Mouse (Mus musculus): Measurements from ENCODE around the gene Zfp61.
A peak's percentile ranks its signal among the peaks of the same experiment; 100 is the strongest.

Zfp61 gene

DNA sequence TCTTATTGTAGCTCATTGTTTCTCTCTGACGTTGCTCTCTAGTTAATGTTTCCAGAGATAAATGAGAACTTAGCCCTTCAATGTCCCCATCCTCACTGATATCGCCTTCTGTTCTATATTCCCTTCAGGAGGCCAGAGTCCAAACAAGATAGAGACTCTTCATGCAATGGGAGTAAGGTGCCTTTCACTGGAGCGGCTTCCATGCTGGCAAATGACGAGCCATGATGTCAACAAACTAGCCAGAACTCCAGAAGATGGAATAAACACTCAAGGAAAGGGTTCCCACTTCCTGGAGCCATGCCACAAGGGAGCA, 41.1 kb downstream of the Zfp61 start:
- no peak for DNase-seq (ENCODE audit: low spot score)

DNA sequence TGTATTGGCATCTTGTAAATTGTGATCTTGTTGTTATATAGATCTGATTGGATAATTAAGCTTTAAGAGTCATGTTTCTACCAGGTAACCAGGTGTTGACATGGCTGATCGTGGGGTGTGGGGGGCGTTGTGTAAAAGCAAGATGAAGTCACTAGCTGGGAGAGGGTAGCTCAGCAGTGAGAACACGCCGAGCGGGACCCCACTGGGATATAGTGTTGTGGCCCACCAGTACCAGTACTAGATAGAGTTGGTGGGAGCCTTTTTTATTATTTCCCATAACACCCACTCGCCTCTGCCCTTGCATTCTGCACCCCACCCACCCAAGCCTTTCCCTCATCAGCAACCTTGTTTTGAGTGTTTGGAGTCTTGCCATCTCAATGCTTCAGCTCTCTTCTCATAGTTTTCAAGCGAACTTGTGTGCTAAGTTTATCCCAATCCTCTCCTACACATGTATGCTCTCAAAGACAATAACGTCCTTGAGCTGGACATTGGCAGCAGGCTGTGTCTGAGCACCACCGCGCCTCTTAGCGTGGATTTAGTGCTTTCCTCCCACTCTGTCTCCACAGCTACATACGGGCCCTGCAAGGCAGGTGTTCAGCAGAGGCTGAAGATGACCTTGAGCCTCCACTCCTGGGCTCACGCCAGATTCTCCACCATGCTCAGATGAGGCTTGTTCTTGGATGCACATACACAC, 41.6 kb downstream of the Zfp61 start:
- DNase-seq (ENCODE audit: low spot score) = no peak

DNA sequence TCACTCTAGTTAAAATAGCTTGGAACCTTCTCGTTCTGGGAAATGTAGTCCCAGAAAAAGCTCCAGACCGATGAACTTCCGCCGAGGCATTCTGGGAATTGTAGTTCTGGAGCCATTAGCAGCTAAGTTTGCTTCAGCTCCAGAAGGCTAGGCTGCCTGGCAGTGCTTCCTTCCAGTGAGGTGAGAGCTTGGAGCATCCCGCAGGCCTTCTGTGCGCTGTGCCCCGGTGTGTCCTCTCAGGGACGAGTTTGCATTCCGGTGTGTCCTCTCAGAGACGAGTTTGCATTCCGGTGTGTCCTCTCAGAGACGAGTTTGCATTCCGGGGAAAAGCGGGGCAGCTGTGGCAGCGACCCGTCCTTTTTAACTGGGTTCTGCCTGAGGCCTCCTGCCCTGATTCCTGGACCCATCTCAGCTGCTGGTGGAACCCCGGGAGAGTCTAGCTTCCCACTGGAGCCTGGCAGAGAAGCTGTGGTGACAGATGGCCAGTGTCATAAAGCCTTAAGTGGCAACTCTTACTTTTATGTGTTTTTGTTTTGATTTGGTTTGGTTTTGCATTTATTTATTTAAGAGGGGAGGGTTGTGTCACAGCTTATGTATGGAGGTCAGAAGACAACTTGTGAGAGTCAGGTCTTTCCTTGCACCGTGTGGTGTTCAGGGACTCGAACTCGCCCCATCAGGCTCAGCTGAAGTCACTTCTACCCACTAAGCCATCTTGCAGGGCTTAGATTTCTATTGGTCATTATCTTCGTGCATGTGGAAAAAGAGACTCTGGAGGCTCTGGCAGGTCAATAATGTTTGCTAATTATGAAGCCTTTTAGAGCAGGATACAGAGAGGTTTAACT, 46.2 kb downstream of the Zfp61 start, which contains the start of gene Zfp108:
TSS of gene Zfp108 (plus strand) at position 162 of the 842 bp plus-strand sequence.
- peak; percentile 67 for DNase-seq (ENCODE audit: low spot score)

DNA sequence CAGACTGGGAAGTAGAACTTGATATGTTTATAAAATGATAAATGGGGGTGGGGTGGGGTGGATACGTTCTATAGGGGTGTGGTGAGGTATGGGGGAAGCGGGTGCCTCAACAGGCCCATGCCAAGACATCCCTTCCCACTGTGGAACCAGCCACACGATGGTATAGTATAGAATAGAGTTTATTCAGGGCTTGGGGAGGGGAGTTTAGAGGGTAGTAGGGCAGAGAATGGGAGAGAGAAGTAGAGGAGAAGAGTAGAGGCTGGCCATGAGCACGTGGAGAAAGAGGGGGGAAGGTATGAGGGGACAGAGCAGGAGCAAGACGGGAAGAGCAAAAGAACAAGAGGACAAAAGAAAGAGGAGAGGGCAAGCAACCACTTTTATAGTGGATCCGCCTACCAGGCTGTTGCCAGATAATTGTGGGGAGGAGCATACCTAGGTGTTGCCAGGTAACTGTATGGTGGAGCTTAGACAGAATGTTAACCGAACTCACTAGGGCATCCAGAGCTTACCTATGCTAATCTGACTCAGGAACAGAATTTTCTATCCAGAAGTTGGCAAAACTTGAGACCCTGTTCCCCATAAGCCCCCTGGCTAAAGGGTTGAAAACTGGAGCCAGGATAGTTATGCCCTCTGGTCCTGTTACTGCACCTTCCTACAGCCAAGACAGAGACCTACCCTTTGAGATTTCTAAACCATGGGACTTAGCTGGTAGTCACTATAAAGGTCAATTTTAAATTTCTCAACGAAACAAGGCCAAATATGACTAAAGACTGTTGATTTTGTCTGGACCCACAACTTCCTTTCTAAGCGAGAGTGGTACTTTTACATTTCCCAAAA, 47.0 kb downstream of the Zfp61 start:
- no peak for DNase-seq (ENCODE audit: low spot score)

Data from MN1 (cell line).